Mouse (Mus musculus): Measurements from ENCODE around the gene Nek6.

Gene Nek6

GRCm38 (mm10) chr2:38509004-38509719 is 2.3 kb upstream of the Nek6 start:
- no peak for DNase-seq (ENCODE audit: low spot score)

GRCm38 (mm10) chr2:38510120-38510519 is 1.3 kb upstream of the Nek6 start:
- no peak for DNase-seq (ENCODE audit: low spot score)

GRCm38 (mm10) chr2:38512308-38513182 is 1.1 kb downstream of the Nek6 start:
- peak; percentile 47 for DNase-seq (ENCODE audit: low spot score)

GRCm38 (mm10) chr2:38513183-38513529 is 1.7 kb downstream of the Nek6 start:
- no peak for DNase-seq (ENCODE audit: low spot score)

- no peak for DNase-seq (ENCODE audit: low spot score)
Measured at GRCm38 (mm10) chr2:38514411-38514810, 3.0 kb downstream of the Nek6 start.

- DNase-seq (ENCODE audit: low spot score) = peak; percentile 55
Measured at GRCm38 (mm10) chr2:38515446-38515845, 4.0 kb downstream of the Nek6 start.

- DNase-seq (ENCODE audit: low spot score) = no peak
Measured at GRCm38 (mm10) chr2:38516471-38516870, 5.0 kb downstream of the Nek6 start.

GRCm38 (mm10) chr2:38517045-38517444 is 5.6 kb downstream of the Nek6 start:
- no peak for DNase-seq (ENCODE audit: low spot score)

- DNase-seq (ENCODE audit: low spot score) = no peak
Measured at GRCm38 (mm10) chr2:38518719-38519118, 7.3 kb downstream of the Nek6 start.

- DNase-seq (ENCODE audit: low spot score) = no peak
Measured at GRCm38 (mm10) chr2:38519934-38520333, 8.5 kb downstream of the Nek6 start.

GRCm38 (mm10) chr2:38521618-38522017 is 10.2 kb downstream of the Nek6 start:
- DNase-seq (ENCODE audit: low spot score) = no peak

GRCm38 (mm10) chr2:38522354-38522753 is 10.9 kb downstream of the Nek6 start:
- no peak for DNase-seq (ENCODE audit: low spot score)

GRCm38 (mm10) chr2:38523781-38524445 is 12.5 kb downstream of the Nek6 start:
- DNase-seq (ENCODE audit: low spot score) = no peak

- DNase-seq (ENCODE audit: low spot score) = no peak
Measured at GRCm38 (mm10) chr2:38525034-38525433, 13.6 kb downstream of the Nek6 start.

- no peak for DNase-seq (ENCODE audit: low spot score)
Measured at GRCm38 (mm10) chr2:38529582-38530152, 18.2 kb downstream of the Nek6 start.

- no peak for DNase-seq (ENCODE audit: low spot score)
Measured at GRCm38 (mm10) chr2:38530955-38531381, 19.5 kb downstream of the Nek6 start.

GRCm38 (mm10) chr2:38533322-38533721 is 21.9 kb downstream of the Nek6 start:
- DNase-seq (ENCODE audit: low spot score) = no peak

- no peak for DNase-seq (ENCODE audit: low spot score)
Measured at GRCm38 (mm10) chr2:38533767-38534166, 22.3 kb downstream of the Nek6 start.

GRCm38 (mm10) chr2:38534241-38534940 is 22.9 kb downstream of the Nek6 start:
- DNase-seq (ENCODE audit: low spot score) = no peak

- DNase-seq (ENCODE audit: low spot score) = no peak
Measured at GRCm38 (mm10) chr2:38535051-38535450, 23.6 kb downstream of the Nek6 start.

- no peak for DNase-seq (ENCODE audit: low spot score)
Measured at GRCm38 (mm10) chr2:38535521-38536220, 24.2 kb downstream of the Nek6 start.

All from embryo, embryonic 10.5 days (tissue).